Mouse (Mus musculus) olfactory bulb, adult 2 months (tissue): ENCODE results near the gene Lcn8. TPM values are rescaled to one million over a fixed set of nuclear protein-coding genes. Genes with fewer than 3 reads are reported as not detected.
"Not testable (repeated sequence)": the region's sequence is repeated elsewhere in the genome, so short reads cannot be mapped to it uniquely, and the experiment has no call there.

Experiments
- H3K27ac ChIP-seq: fragments of 200-500 bp; 2 replicates; pipeline ENCODE4 v1.5.1; 2012; ENCODE audit warnings: low read depth, low read length; ENCODE audit not compliant: insufficient read depth
- H3K4me1 ChIP-seq: fragments of 200-500 bp; 2 replicates; pipeline ENCODE4 v1.6.1; 2012; ENCODE audit warnings: low read length; ENCODE audit not compliant: control insufficient read depth, insufficient read depth
- H3K4me3 ChIP-seq: fragments of 200-500 bp; 2 replicates; pipeline ENCODE4 v1.5.1; 2012; ENCODE audit warnings: mild to moderate bottlenecking, low read depth, low read length, moderate library complexity; ENCODE audit not compliant: insufficient read depth
- CTCF ChIP-seq: fragments of 200-500 bp; IDR thresholded peaks from 2 replicates; pipeline ENCODE4 v1.5.1; 2012; ENCODE audit warnings: low read depth, mild to moderate bottlenecking, low read length, moderate library complexity; ENCODE audit not compliant: insufficient read depth
- POLR2A ChIP-seq: fragments of 200-500 bp; IDR thresholded peaks from 2 replicates; pipeline ENCODE4 v1.6.1; 2012; ENCODE audit warnings: mild to moderate bottlenecking, low read depth, low read length, moderate library complexity; ENCODE audit not compliant: insufficient read depth
- WGBS: fragments of 180-500 bp; shearing (Covaris S2); methylation state at CpG from one replicate; pipeline ENCODE4 v1.1.7; 2018; 5-methylcytosine and 5-hydroxymethylcytosine counted together
- polyA plus RNA-seq: library from polyadenylated mRNA; stranded (reverse); fragments of >200 nt; gene quantifications from 2 replicates; pipeline ENCODE4 v1.2.4, GENCODE M21; 2012; ENCODE audit warnings: low replicate concordance; ENCODE audit not compliant: missing spikeins, insufficient read depth, insufficient read length

Gene Lcn8
- polyA plus RNA-seq, 1 experiment = not detected

DNA sequence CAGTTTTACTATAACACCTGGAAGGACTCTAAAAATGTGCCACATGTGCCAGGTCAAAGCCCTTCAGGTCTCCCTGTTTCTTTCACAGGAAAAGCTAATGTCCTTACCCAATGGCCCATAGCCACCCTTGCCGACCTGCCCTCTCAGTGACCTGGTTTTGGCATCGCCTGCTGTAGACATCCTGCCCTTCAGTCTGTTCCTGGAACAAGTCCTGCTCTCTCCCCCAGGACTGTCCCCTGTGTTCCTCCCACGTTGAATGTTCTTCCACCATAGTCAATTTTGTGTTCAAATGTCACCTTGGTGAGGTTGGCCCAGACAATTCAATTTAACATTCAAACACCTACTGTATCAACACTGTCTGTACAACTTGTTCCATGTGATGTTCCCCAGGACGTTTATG, 44.0 kb downstream of the Lcn8 start:
- no peak for TF ChIP-seq CTCF
- TF ChIP-seq POLR2A = no peak
- no peak overlapping the region for H3K4me3 ChIP-seq
- WGBS = 63% methylated on average over 4 of the region's 4 CpGs
- H3K4me1 ChIP-seq = no peaks in the 10 kb centered on the region
- no peak overlapping the region for H3K27ac ChIP-seq

DNA sequence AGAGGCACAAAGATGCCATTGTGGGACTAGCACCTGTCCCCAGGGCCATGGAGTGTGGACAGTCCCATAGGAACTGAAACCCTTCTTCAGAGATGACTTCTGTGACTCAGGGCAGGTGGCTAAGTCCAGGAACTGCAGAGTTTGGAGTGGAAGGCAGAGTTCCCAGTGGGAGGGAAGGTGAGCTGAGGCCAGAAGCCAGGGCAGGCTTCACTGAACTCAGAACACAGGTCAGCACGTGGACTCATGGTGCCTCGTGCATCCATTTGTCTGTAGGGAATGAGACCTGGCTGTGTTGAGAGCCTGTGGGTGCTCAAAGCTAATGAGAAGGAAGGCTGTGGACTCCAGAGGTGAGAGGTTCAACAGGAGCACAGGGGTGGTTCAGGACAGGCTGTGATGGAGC, 45.8 kb downstream of the Lcn8 start:
- H3K27ac ChIP-seq = no peak overlapping the region
- H3K4me1 ChIP-seq = no peaks in the 10 kb centered on the region
- H3K4me3 ChIP-seq = no peak overlapping the region
- WGBS = 94% methylated on average over 2 of the region's 2 CpGs
- no peak for TF ChIP-seq POLR2A
- TF ChIP-seq CTCF = no peak

DNA sequence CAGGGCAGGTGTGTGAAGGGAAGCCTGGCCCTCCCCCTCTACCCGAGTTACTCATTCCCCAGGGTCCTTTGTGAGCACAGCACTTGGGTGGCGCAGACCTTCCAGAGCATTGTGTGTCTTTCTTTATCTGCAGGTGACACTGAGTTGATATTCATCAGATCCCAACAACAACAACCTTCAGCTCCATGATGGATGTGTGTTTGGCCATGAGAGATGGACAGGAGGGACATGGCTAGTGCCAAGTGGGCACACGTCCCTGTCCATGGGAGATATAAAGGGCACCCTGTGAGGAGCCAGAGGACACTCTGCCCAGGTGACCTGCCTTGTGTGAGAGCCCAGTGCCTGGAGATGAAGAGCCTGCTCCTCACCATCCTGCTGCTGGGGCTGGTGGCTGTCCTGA, 46.8 kb downstream of the Lcn8 start, which contains the start of gene Obp2a:
Gene Obp2a (plus strand): TSS at position 301 of the 400 bp plus-strand sequence.
- H3K4me3 ChIP-seq, H3K4me1 ChIP-seq, H3K27ac ChIP-seq: not testable (repeated sequence)
- WGBS = 85% methylated on average over 3 of the region's 3 CpGs

DNA sequence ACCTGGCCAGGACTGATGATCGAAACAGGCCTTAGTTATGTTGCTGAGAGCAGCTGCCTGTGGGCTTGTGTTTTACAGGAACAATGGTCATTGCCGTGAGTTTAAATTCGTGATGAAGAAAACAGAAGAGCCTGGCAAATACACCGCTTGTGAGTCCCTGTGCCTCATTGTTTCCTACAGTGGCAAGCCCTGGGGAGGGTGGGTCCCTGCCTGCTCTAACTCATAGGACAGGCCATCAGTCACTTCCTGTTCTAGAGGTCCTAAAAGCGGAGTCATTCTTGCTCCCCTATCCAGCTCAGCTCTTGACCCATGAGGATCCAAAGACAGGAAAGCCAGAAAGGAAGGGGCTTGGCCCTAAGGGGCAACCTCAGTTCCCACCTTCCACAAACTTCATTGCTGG, 48.1 kb downstream of the Lcn8 start:
- 78% methylated on average over 5 of the region's 5 CpGs for WGBS
- TF ChIP-seq CTCF = no peak
- TF ChIP-seq POLR2A = no peak

DNA sequence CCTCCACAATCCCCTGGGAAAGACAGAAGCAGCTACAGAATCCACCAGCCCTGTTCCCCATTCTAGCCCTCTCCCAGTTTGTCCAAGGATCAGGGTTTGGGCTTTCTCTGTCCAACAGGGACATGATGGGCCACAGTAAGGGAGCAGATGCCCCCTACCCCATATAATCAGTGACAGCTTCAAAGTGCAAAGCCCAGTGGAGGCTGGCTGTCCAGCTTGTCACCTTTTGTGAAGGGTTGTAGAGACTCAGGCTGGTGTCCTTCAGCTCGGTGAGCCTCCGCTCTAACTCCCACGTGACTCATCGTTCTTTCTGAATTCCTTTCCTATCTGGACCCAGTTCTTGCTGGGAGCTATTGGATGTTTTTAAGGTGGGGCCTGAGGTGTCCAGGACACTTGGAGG, 50.8 kb downstream of the Lcn8 start:
- TF ChIP-seq POLR2A = no peak
- no peak for TF ChIP-seq CTCF
- Histone ChIP-seq H3K4me3 (no peak overlapping the region), H3K27ac (no peak overlapping the region), H3K4me1 (peaks cover 8% of the 10 kb centered on the region)
- WGBS = 90% methylated on average over 4 of the region's 4 CpGs

More for the DNA sequence above, 48.1 kb downstream of the Lcn8 start:
- Histone ChIP-seq H3K27ac (no peak overlapping the region), H3K4me3 (no peak overlapping the region), H3K4me1 (no peaks in the 10 kb centered on the region)

Other genes starting within 250 kb of the Lcn8 start
- not detected in 2 replicates for gene Fut7, start 229.9 kb upstream of the Lcn8 start, polyA plus RNA-seq
- not detected in 2 replicates for gene Abca2, start 224.4 kb upstream of the Lcn8 start, polyA plus RNA-seq
- gene Clic3, start 196.3 kb upstream of the Lcn8 start, polyA plus RNA-seq = not detected in 2 replicates
- gene Paxx, start 192.0 kb upstream of the Lcn8 start, polyA plus RNA-seq = not detected in 2 replicates
- gene Ptgds, start 183.1 kb upstream of the Lcn8 start, polyA plus RNA-seq = 758 and 1,988 TPM in 2 replicates
- gene Lcn12, start 159.2 kb upstream of the Lcn8 start, polyA plus RNA-seq = not detected in 2 replicates
- gene Fbxw5, start 152.4 kb upstream of the Lcn8 start, polyA plus RNA-seq = 706 TPM in 1 of 2 replicates, not detected in the other
- gene C8g, start 151.4 kb upstream of the Lcn8 start, polyA plus RNA-seq = not detected in 2 replicates
- gene Traf2, start 106.2 kb upstream of the Lcn8 start, polyA plus RNA-seq = not detected in 2 replicates
- not detected in 2 replicates for gene Edf1, start 95.3 kb upstream of the Lcn8 start, polyA plus RNA-seq
- not detected in 2 replicates for gene Mamdc4, start 78.3 kb upstream of the Lcn8 start, polyA plus RNA-seq
- not detected in 2 replicates for gene Phpt1, start 77.9 kb upstream of the Lcn8 start, polyA plus RNA-seq
- not detected in 2 replicates for gene Ajm1, start 71.4 kb upstream of the Lcn8 start, polyA plus RNA-seq
- not detected in 2 replicates for gene Rabl6, start 44.6 kb upstream of the Lcn8 start, polyA plus RNA-seq
- not detected in 2 replicates for gene Ccdc183, start 35.4 kb upstream of the Lcn8 start, polyA plus RNA-seq
- not detected in 2 replicates for gene Tmem141, start 31.1 kb upstream of the Lcn8 start, polyA plus RNA-seq
- gene Fcna, start 25.1 kb upstream of the Lcn8 start, polyA plus RNA-seq = not detected in 2 replicates
- not detected in 2 replicates for gene Lcn5, start 4.8 kb downstream of the Lcn8 start, polyA plus RNA-seq
- gene Lcn6, start 23.7 kb downstream of the Lcn8 start, polyA plus RNA-seq = not detected in 2 replicates
- not detected in 2 replicates for gene Lcn10, start 29.6 kb downstream of the Lcn8 start, polyA plus RNA-seq
- not detected in 2 replicates for gene Obp2a, start 46.9 kb downstream of the Lcn8 start, polyA plus RNA-seq
- gene Bmyc, start 53.6 kb downstream of the Lcn8 start, polyA plus RNA-seq = not detected in 2 replicates
- not detected in 2 replicates for gene Obp2b, start 83.9 kb downstream of the Lcn8 start, polyA plus RNA-seq
- gene Lcn3, start 112.4 kb downstream of the Lcn8 start, polyA plus RNA-seq = not detected in 2 replicates
- not detected in 2 replicates for gene Lcn11, start 123.9 kb downstream of the Lcn8 start, polyA plus RNA-seq
- gene Gm13539, start 129.1 kb downstream of the Lcn8 start, polyA plus RNA-seq = not detected in 2 replicates
- not detected in 2 replicates for gene Glt6d1, start 162.7 kb downstream of the Lcn8 start, polyA plus RNA-seq
- gene Lcn9, start 170.0 kb downstream of the Lcn8 start, polyA plus RNA-seq = not detected in 2 replicates
- gene Sohlh1, start 194.1 kb downstream of the Lcn8 start, polyA plus RNA-seq = not detected in 2 replicates
- 206 and 256 TPM in 2 replicates for gene Kcnt1, start 210.6 kb downstream of the Lcn8 start, polyA plus RNA-seq